ENCODE assay signal across 14 mouse cellular contexts in the genomic region with DNA sequence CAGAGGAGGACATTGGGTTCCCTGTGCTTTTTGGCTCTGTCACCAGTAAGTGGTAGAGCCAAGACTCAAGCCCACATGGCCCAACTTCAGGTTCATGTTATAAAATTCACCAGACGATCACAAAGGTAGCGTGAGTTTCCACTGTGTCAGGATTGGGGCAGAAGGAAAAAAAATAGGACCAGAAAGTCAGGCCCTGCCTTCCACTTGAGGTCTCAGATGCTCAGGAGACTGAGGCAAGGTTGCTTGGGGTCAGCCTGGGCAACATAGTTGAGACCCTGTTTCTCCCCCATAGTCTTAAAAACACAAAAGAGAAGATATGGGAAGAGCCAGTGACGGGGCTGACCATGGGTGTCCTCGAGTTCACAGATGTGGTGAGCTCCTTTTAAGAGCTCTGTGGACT.
"Had no signal": no experiment of that assay in that cellular context is flagged by ENCODE, and none has a peak within 500 bp of the region (broad histone marks: within the 10 kb centered on the region; RNA-seq: fewer than 3 reads in every experiment).

No protein-coding gene starts in this region.

- ATAC-seq: midbrain, embryonic 16.5 days had no signal

- H3K27ac ChIP-seq: midbrain, embryonic 10.5 days; midbrain, embryonic 12.5 days; neural tube, embryonic 13.5 days; neural tube, embryonic 15.5 days had no signal

- H3K27me3 ChIP-seq: midbrain, embryonic 12.5 days; neural tube, embryonic 13.5 days; neural tube, embryonic 15.5 days had no signal

- H3K4me3 ChIP-seq: midbrain, embryonic 10.5 days; midbrain, embryonic 12.5 days; myocyte; neural tube, embryonic 13.5 days; neural tube, embryonic 15.5 days had no signal

- DNase-seq: lung, postnatal 10 days; right cerebral cortex, adult 18-20 months; right cerebral cortex, postnatal 25 days; right cerebral cortex, postnatal 4 days; spleen, adult 18-20 months; thymus, adult 18-20 months; thymus, postnatal 14 days; thymus, postnatal 36 days had no signal

- H3K4me1 ChIP-seq: midbrain, embryonic 10.5 days; neural tube, embryonic 15.5 days had no signal
